Mouse (Mus musculus) layer of hippocampus, postnatal 10 days (tissue): ENCODE results near the gene Slc6a4. TPM values are rescaled to one million over a fixed set of nuclear protein-coding genes. Genes with fewer than 3 reads are reported as not detected.

Source experiments
- DNase-seq, 2 experiments: peaks; one replicate each; pipeline ENCODE4 v3.0.0; 2021; ENCODE audit warnings: low spot score in 2 of 2
- long read RNA-seq: library from polyadenylated mRNA; stranded (forward); transcript quantifications from one replicate; pipeline ENCODE4 v2.0.0, GENCODE M21; 2023
- total RNA-seq, 2 experiments: library from RNA; stranded (reverse); gene quantifications; 2 replicates each; pipeline ENCODE4 v1.2.3; 2021

Gene Slc6a4
- under 1 TPM in 1 of 2 experiments, not detected in 1; 0.53 TPM for total RNA-seq
- long read RNA-seq, result 0 reads

DNA sequence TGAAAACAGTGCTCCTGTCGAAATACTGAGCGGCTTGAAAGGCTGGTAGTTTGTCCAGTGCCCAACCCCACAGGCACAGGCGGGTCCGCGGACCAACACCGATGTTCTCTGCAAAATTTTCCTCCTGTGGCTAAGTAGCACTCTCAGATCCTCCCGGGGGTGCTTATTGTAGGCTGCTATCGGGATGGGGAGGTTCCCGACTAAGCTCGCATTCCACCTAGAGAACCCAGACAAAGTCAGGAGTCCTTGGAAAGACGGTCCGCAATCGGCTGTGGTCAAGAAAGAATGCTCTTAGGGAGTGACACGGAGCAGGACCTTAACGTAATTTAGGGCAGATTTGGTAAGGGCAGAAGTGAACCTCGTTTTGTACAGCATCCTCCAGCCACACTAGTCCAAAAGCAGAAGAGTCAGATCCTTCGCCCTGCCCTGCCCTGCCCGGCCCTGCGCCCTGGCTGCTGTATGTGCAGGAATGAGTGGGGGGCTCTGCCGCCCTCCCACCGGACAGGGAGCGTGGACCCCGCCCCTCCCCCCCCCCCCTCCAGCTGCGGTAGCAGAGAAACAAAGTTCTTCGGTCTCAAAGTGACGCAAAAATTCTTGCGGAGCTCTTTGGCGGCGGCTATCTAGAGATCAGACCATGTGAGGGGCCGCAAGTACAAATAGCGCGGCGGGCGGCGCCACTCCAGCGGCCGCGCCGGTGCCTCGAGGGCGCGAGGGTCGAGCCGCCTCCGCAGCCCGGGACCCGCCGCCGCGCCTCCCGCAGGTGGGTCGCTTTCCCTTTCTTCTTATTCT, at the start of gene Slc6a4:
Slc6a4 (plus strand) TSS at position 688 of the 789 bp plus-strand sequence.
- no peak for DNase-seq

DNA sequence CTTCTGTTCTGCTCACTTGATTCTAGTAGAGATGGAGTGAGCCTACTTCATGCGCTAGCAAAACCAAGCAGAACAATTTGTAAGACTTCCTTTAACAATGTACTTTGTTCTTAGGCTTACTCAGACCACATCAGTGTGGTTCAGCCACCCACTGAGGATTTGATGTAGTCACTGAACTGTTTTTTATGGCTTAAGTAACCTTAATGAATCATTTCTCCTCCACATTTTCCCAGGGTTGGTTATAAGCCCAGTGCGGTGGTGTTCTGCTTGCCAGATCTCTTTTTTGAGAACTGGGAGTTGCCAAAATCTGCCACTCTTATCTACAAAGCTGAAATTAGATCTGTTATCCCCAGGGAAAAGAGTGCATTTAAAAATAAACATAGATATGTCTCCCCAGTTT, 44.9 kb upstream of the Slc6a4 start:
- no peak for DNase-seq

DNA sequence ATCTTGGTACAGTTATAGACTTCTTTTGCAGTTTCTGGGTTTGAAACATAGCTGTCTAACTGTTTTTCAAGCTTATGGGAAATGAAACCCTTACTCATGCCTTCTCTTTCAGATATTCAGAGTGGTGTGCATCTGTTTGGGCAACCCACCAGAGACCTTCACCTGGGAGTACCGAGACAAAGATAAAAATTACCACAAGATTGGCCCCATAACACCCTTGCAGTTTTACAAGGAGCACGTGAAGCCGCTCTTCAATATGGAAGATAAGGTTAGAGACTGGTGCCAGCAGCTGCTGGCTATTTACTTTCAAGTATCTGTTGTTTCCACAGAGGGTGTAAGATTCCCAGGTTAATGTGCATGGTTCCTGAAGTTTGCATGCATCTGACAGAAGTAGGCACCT, 32.7 kb upstream of the Slc6a4 start:
- no peak for DNase-seq

DNA sequence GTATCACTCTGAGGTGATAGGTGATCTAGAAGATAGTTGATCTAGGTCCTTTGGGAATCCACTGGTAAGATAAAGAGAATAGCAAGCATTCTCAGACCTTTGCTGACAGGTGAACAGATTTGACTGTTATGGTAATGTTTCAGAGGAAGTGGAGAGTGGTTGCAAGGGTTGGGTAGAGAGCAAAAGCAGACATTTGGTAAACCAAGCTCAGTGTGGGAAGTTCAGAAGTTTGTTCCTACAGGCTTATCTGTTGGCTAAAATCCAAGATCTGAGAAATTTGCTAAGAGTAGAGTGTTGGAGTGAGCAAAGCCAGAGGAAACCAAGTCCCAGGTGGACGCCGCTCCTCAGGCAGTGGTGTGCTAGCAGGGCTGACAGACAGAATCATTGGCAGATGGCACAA, 28.1 kb upstream of the Slc6a4 start:
- no peak for DNase-seq

DNA sequence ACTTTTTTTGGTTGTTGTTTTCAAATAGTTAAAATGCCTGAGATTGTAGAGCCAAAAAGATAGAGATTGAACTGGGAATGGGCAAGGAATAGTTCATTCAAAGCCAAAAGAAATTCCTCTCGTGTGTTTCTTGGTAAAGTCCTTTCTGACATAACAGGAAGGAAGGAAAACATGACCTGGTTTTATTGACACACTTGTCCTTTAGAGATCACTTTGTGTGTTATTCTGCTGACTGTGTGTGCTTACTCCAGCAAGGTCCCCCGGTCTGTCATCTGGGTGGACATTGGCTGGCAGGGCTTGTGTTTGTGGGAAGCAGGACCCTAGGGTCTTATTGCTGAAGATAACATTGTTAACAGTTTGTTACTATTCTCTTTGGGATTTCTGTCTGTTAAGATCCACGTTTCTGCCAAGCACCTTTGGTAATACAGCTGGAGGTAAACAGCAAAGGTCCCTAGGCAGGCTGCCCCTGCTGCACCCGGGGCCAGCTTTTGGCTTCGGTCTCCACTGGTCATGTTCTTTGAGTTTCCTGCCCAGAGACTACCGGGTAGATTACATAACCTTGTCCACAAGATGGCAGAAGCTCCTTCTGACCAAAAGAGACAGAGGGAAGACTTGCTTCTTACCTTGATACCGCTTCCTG, 23.6 kb upstream of the Slc6a4 start:
- DNase-seq, result no peak

DNA sequence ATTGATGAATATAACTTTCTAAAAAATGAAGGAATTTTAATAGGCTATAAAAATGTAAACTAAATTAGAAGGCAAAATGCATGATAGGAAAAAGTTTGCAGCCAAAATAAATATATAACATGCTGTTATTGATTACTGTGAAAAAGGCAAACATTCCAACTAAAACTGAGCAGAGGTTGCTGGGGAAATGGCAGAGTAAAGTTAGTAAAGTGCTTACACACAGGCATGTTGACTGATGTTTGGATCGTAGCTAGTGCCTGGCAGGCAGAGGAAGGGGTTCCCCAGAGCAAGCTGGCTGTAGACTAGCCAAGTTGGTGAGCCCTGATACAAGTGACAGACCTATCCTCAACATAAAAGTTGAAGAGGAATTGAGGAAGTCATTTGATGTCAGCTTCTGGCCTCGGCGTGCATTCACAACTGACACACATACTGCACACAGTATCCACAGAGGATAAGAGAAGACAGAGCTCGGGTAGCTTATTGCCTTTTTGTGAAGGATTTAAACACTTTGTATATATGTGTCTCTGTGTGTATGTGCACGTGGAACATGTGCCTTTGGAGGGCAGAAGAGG, 16.7 kb upstream of the Slc6a4 start:
- DNase-seq, result no peak

DNA sequence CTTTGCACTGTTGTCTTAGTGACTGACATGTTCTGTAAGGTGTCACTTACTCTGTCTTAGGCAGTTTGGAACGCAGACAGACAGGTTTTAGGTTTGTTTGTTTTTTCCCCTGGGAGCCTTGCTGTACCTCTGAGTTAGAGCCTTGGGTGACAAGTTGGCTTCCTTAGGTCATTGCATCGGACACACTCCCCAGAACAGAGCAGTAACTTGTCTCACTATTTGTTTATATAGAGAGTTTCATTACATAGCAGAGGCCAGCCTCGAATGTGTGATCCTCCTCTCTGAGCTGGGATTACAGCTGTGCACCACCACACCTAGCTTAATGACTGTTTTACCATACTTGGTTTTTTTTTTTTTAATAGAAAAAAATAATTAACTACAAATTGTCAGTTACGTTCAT, 16.0 kb upstream of the Slc6a4 start:
- no peak for DNase-seq

DNA sequence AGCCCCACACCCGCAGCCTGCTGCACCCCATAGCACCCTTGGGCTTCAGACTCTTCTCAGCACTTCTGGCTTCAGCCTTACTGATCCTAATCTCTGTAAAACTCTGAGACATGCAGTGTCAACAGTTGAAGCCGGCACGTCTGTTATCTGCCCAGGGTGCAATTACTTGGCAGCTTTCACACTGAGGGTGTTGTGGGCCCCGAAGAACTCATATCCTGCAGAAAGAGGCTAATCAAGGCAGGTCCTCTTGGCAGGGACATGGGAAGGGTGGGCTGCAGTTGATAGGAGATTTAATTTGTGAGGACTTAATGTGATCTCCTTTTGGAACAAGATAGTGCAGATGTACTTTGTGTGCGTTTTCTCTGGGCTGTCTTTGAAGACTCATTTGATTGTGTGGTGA, 14.8 kb upstream of the Slc6a4 start:
- no peak for DNase-seq

DNA sequence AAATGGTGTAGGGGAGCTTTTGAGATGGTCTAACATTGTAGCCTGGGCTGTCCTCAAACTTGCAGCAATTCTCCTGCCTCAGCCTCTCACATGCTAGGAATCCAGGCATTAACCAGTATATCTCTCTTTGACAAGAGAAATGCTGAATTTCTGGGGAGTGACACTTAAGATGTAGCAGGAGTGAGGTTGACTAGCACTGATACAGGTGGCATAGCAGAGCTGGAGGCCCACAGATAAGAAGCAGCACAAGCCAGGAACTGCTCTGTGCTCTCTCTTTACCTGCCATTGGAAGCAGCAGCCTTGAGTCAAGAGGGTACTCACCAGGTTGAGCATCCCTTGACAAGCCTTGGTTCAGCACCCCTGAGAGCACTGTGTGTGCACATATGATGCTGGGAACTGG, 14.2 kb upstream of the Slc6a4 start:
- no peak for DNase-seq

DNA sequence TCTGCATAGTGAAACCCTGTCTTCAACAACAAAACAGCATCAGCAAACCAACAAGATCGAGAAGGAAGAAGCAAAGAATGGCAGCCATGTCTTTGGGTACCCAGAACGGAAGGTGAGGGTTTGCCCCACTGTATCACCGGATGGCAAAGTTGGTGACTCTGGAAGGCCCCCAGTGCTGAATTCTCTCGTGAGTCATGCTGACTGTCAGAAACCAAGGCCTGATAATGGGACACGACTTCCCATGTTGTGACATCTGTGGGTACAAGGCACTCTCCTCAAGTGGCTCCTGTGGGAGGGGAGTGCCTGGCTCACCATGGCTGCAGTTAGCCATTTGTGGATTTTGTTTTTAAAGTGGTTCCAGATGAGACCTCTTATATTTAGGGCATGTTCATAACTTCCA, 7.6 kb upstream of the Slc6a4 start:
- DNase-seq, result no peak

DNA sequence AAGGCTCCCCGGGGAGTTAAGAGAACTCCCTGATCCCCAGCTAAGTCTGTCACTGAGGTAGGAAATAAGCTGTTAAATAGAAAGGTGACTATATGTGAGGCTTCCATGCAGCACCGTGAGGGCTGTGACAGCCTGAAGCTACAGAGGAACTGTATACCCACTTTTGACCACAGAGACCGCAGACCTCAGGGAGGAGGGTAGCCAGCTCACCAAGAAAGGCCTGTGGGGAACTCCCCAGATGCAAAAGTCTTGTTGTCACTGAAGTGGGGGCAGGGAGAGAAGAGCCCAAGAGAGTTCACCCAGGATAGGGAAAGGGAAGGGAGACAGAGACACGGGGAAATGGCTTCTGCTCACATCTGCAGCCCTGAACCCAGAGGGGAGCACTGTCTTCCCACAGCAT, 5.5 kb upstream of the Slc6a4 start:
- no peak for DNase-seq

DNA sequence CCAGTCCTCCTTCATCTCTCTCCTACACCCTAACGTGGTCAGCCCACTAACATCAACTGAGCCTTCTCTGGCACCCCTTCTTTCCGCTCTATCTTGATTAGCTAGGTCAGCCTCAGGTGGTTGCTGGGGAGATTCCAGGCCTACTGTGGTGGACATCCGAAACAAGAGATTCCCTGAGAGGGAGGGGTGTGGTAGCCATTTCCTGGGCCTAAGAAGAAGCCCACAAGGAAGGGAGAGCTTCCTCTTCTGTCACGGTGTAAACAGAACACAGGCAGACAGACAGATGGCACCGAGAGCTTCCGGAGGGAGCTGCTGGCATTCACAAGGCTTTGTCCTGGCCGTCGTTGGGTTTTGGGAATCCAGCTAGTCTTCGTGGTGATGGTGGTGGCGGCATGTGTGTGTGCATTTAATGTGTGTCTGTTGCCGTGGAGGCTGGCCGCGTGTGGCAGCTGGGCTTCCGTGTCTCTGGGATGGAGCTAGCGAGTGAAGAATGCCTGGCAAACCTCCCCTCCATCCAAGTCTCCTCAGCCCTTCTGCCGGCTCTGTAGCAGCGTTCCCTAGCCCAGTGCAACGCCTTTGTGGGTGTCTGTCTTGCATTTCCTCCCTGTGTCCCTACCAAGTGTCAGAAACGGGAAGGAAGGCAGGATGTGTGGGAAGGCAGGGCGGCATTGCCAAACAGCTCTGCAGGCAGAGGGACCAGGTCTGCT, 2.3 kb upstream of the Slc6a4 start:
- DNase-seq, result peak in 1 of 2 experiments; percentile 17

DNA sequence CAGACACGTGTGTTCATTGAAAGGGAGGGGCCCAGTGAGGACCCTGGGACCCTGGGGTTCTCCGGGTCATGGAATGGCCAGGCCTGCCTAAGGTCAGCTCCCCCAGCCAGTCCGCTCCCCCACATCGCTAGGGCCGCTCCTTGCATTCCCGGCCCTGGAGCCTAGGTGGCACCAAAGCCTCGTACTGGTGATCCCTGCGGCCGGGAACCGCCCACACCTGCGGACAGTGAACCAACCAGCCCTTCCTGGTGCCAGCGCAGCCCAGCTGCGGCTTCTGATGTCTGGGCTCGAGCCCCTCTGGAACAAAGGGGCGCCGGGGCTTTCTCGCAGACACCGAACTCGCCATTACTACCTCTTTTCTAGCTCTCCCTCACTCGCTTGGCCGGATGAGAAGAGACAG, 1.1 kb upstream of the Slc6a4 start:
- DNase-seq, result peak; percentile 70 to 76

DNA sequence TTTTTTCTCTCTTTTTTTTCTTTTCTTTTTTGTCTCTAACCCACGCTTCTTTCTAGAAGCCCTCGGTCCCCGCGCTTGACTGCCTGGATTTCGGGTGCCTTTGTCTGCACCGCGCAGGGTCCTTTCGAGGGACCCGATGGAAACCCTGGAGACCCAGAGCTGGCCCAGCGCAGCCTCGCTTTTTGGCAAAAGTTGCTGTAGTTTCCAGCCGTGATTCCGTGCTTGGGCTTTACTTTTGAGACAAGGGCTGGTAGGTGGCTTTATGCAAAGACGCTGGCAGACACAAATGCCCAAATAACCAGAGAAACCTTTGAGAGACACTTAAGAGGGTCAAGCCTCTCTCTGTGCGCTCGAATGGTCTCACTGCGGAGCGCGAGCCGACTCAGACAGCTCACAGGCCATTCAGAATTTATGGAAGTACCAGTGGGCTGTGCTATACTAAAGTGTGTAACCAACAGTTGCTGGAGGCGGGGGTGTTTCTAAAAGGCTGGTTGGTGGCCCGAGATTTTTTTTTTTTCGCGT, 363 bp downstream of the Slc6a4 start:
- DNase-seq, result no peak

DNA sequence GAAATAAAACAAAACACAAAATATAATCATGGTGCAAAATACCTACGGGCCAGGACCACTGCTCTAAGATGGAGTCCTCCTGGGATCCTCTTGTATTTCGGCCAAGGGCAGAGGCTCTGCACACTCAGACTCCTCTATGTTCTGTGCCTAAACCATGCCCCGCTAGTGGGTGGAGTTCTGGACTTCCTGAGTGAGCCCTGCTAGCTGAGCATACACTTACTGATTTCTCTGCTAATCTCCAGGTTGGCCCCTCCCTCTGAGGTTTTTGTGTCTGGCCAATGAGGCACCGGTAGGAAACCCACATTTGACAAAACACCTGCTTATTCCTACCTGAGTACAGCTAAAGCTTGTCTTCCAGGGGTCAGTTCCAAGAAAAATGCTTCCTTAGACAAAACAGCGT, 2.3 kb downstream of the Slc6a4 start:
- no peak for DNase-seq

DNA sequence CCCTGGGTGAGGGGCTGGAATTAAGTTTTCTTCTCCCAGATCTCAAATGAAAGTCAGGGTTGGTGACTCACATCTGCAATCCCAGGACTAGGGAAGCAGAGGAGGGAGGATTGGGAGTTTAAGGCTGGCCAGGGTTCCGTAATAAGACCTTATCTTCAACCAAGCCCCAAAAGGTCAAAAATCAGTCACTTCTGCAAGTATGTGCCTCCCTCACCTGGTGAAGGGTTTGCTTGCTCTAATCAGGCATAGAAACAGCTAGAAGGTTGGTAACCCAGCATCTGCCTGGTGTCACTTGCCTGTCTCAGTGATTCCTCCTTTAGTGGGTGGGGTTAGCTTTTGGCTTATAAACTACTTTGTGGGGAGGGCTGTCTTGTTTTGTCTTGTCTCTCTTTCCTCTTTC, 4.0 kb downstream of the Slc6a4 start:
- no peak for DNase-seq

DNA sequence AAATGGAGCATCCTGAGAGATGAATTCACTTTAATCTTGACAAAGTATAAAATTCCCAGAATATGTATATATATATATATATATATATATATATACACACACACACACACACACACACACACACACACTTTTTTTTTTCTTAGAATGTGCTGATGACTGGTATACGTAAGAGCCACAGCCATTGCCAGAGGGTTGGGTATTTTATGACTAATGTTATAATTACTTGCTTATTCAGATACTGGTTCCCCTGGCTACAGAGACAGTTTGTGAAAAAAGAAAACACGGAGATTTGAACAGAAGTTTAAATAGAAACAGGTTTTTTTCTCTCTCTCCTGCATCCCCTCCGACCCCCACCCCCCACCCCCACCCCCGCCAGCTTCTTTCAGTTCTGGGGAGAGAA, 7.5 kb downstream of the Slc6a4 start:
- no peak for DNase-seq

DNA sequence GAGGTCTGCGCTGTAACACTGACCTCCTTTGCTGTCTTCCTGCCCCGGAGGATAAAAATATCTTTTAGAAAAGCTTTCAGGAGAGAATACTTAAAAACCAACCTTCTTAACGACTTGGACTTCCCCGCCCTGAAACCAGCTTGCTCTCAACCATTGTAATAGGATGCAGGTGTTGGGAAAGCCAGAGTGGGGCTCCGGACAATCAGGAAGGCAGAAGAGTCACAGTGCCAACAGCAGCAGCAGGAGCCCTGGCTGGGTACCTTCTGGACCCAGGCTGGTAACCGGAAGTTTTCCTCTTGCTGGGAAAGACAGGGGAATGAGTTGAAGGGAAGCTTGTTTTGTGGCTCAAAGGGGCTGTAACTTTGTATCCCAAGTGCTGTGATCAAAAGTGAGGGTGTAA, 8.2 kb downstream of the Slc6a4 start:
- no peak for DNase-seq

DNA sequence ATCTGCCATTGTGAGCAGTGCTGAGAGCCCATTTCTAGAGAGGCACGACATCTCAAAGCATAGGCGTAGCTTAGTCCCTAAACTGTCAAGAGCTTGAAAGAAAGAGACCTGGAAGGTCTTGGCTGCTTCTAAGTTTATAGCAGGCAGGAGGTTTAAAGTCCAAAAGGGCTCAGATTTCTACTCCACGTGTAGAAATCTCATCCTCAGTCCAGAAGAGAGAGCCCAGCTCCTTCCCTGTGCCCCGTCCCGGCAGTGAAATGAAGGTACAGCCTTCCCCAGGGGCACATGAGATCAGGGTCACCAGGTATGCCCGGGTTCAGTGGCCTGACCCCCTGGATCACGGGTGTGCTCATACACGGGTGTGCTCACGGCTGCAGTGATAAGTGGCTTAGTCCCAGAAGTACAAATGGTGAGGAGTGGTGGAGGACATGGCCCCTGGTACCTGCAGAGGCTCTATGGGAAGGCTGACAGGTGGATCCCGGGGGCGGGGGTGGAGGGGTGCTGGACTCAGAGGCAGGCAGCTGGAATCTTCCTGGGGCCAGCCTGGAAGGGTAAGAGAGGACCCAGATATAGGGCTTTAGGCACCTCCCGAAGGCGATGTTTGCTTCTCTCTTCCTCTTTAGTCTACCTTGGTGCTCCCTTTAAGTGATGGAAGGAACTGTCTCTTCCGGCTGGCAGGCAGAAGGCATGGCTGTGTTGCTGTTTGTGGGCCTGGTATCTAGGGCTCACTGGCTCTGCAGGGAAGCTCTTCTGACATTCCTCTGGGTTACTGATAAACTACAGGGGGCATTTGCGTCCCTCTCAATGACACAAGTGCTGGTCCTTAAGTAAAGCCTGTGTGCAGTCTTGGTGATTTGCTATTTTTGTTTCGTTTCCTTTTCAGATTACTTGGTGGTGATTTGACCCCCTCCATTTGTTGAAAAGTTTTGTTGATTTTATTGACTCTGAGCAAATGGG, 10.9 kb downstream of the Slc6a4 start:
- DNase-seq, result no peak

DNA sequence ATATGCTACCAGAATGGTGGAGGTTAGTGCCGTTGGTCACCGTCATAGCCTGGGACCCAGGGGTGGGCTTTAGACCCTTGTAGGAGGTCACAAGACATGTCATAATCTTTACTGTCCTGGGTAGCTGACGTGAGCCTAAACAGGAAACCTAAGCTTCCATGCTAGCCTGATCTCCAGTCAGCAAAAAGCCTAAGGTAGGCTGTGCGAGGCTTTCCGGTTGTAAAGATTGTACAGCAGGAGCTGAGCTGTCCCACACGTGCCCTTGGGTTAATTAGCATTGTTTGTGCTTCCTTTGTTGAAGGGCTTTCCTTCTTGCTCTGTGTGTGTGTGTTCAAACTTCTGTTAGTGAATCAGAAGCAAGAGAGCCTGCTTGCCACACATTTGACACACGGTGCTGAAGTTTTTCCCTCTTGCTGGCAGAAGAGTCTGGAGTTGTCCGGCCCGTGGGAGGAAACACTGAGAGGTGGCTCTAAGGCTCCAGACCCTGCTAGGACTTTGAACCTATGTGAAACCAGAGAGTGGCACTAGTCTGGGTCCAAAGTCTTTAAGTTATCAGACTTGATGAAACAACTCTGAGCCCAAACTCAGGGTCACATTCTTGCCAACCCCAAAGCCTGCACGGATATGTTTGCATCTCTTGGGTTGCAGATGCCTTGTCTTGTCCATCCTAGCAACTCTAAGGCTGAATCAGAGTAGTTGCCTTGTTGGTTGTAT, 12.5 kb downstream of the Slc6a4 start:
- no peak for DNase-seq
